Mouse (Mus musculus): Measurements from ENCODE around the gene Ppp2ca.
A peak's percentile ranks its signal among the peaks of the same experiment; 100 is the strongest.

Gene Ppp2ca

DNA sequence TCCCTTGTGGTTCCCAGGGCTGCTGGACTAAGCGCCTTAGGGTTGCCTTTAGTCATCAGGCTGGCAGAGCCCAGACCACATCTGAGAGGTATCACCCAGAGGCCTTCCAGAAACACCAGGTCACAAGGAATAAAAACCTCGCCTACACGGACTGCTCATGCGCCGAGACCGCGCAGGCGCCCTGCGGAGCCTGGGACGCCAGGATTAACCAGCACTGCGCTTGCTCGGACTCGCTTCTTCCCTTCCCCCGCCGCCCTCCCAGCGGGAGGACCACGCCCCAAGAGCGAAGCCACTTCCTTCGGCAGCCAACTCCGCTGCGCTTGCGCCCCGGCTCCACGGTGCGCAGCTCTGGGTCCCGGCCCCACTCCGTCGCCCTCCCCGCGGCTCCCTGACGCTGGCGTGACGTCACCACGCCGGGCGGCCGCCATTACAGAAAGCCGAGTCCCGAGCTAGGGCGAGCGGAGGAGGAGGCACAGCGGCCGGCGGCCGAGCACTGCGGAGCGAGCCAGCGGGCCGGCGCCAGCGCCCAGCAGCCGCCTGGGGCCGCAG, at the start of gene Ppp2ca:
Gene Ppp2ca, plus strand, starts transcription at position 284 of the 549 bp plus-strand sequence.
- DNase-seq: peak; percentile 99

DNA sequence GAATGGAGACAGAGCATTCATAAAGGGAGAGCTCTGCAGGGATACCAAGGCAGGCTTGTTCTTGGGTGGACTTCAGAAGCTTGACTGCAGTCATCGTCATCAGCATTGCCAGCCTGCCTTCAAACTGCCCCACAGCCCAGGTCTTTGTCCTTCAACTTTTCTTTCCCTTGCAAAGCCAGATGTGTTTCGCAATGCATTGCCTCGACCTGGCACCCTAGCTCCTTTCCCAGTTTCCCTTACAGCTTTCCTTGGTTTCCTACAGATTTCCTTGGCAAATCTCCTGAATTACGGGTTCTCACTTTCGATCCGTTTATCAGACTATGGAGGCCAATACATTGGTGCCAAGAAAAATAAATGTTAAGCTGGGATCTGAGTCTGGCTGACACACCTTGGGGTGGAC, 45.1 kb upstream of the Ppp2ca start:
- no peak for DNase-seq

DNA sequence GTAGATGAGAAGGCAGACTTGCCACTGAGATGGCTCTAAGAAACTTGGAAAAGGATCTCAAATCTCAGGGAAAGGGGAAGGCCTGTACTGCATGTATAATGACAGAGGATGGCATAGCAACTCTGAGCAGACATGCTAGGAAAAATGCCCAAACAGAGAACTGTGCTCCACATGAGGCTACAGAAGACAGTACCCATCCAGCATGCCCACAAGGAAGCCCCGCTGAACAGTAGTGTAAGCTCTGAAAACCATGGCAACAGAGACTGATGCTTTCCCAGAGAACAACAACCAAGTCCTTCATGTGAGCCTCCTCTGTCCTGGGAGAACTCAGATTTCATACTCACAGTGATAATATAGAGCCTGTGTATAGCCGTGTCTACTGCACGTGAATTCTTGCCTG, 43.8 kb upstream of the Ppp2ca start:
- DNase-seq: no peak

DNA sequence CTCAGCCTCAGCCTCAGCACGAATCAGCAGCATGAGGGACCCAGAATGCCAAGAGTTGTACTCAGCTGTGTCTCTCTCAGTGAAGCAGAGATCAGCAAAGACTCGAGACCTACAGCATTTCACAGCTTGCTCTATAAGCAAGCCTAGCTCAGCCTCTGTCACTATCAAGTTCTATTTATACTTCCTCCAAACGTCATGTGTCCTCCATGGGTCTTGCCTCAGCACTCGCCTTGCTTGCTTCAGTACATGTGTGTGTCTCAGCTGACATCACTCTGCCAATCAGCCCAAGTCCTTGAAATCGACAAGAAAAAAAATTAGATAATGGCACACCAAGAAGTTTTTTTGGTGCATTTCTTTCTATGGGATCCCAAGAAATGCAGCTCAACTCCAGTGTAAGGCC, 42.3 kb upstream of the Ppp2ca start:
- DNase-seq: no peak

DNA sequence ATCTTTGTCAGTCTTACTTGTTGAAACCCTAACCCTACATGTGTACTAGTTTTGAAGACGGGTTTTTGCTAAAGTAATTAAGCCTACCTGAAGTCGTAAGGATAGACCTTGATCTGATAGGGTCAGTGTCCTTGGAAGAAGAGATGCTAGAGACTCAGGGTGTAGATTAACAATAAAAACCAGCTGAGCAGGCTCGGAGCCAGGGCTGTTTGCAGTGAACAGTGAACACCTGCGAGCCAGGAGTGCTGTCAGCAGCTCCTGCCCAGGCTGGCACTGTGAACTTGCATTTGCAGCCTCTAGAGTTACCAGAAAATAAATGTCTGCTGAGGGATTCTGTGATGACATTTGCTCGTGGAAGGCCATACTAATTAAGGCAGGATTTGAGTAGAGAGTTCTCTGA, 39.5 kb upstream of the Ppp2ca start:
- no peak for DNase-seq

DNA sequence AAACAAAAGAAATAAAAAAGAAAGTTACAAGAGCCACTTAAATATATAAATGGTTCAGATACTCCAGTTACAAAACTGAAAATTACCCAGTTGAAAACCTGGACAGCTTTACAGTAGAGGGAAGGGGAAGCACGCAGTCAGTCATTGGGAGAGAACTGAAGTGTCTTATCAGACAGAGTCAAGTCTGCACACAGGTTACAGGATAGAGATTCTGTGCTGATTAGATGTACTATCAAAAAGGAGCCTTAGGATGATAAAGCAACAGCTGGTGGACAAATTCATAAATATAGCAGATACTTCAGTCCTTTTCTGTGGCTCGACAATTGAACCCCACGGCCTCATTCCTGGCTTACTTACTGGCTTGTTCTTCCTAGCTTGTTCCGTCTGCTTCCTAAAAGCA, 38.2 kb upstream of the Ppp2ca start:
- no peak for DNase-seq

DNA sequence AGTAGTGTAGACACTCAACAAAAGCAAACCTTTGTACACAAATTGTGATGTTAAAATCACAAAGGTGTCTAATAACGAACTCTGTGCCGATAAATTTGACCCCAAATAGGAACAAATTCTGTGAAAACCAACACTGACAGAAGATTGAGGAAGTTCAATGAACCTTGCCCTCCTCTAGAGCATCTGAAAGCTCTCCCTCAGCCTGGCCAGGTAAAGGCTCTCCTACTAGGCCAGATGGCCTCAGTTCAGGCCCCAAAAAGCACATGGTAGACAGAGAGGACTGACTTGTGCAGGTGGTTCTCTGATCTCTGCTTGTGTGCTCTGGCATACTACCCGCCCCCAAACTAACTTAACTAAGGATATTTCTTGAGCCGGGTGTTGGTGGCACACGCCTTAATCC, 36.1 kb upstream of the Ppp2ca start:
- no peak for DNase-seq

DNA sequence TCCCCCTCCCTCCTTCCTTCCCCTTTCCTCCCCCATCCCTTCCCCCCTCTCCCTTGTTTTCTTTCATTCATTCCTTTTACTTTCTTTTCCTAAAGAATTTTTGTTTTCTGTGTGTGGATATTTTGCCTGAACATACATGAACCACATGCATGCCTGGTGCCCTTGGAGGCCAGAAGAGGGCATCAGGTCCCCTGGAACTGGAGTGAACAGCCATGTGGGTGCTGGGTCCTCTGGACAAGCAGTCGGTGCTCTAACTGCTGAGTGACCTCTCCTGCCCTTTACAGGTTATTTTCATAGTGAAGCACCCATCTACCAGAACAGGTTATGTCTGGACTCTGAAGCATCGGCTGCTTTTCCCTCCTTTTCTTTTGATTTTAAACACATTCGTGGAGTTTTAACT, 34.1 kb upstream of the Ppp2ca start:
- no peak for DNase-seq

DNA sequence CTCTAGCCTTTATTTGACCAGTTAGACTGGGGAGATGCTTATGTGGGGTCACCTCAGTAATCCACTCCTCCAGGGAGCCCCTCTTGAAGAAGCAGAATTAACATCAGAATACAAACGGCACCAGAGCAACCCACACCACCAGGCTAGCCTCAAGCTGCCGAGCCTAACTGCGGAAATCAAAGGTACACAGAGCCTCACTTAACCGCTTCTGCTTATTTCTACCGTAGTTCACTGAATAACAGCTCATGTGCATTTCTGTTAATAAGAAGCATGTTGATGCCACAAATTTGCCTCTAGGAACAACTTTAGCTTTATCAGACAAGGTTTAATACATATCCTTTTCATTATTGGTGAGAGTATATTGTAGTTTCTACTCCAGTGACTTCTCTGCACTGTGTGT, 32.6 kb upstream of the Ppp2ca start:
- no peak for DNase-seq

DNA sequence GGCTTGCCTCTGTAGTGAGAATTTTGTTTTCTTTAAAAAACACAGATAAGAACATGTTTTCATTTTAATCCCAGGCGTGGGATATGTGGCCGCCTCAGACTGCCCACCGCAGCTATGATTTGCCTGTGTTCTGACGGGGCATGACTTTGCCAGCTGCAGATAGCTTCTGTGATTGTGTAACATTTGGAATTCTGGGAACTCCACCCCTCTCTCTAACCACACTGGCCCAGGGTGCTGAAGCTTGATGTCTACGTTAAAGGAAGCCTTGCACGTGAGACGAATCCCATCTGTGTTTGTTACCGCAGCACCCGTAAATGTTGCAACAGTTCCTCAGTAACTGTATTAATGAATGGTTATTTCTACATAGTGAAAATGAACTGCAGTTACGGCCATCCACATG, 26.7 kb upstream of the Ppp2ca start:
- DNase-seq: no peak

DNA sequence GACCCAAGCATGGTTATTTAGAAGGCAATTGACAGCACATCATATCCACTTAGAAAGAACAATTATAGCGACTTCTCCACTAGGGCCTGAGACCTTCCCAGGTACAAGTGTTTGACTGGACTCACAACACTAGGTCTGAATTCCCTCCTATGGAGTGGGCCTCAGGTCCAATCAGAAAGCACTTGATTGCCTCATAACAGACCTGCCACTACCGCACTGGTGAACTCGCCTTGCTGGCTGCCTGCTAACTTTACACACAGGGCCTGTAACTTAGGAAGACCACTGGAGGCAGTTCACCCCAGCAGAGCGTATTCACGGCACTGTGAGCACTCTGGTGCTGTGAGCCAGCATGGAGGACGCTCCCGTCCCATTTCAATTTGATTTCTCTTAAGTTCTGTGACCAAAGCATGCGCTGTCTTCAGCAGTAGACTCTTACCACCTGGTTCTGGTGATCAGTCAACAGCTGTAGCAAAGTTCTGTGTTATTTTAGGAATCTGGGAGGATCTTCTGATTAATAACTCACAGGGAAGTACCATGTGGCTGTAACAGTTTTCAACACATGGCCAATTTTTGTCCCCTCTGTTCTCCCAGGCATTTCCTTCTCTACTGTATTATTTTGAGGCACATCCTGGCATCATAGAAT, 24.8 kb upstream of the Ppp2ca start:
- DNase-seq: no peak

DNA sequence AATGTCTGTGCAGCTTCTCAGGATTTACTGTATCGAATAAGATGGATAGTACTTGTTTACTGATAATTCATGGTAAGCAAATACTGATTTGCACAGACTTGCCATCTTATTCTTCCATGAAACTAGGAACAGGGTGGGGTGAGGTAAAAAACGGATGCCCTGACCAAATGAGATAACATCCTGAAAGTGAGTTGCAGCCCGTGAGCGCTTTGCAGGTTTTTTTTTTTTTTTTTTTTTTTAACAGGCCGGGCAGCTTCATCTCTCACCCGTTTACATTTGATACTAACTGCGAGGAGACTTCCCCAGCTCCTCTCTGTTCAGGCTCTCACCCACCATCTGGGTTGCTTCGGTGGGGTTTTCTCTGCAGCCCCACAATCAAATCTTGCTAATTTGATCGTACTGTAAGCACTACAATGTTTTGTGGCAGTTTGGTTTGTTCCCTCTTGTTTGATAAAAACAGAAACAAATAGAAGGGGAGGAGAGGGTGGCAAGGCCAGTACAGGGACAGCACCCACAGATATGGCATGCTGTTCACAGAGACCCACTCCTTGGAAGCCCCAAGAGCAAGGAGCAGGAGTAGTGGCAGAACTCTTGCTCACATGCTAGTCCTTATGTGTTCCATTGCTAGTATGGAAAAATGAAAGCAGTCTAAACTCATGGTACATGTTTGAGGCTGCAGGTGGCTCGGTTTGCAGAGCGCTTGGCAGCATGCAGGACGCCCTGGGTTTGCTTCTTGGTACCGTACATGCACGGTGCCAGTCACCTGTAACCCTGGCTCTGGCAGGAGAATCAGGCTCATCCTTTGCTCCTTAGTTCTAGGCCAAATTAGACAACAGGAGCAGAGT, 23.6 kb upstream of the Ppp2ca start:
- DNase-seq: no peak

DNA sequence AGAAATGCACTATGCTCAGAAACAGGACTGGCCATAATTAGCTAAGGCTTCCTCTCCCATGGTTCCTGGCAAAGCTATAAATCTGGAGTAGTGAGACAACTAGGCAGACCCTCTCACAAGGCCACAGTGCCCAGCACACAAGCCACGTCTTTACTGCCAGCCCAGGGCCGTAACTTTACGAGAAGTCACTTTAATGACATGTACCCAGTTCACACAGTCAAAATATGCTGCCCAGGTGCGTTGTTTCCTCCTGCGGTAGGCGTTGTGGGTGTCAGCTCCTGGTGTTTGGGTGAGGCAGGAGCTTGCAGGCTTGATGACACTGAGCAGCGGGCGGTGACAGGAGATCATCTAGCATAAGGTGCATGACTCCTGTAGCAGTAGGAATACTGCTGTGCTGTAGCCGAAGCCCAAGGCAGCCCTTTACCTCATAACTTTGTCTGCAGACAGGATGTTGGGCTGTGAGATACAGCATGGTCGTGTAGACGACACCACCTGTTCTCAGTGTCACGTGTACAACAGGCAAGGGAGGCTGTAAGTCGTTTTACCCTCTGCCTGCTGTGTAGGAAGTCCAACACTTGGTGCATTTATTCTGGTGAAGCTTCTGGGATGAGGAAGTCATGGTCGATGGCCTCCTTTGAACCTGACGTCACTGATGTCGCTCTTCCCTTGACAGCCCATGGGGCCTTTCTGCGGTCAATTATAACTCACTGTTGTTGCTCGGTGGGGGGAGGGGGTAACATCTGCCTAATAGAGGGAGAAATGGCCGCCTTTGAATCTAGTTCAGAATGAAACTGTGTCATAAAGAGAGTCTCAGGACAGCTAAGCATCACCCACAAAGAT, 22.5 kb upstream of the Ppp2ca start:
- no peak for DNase-seq

DNA sequence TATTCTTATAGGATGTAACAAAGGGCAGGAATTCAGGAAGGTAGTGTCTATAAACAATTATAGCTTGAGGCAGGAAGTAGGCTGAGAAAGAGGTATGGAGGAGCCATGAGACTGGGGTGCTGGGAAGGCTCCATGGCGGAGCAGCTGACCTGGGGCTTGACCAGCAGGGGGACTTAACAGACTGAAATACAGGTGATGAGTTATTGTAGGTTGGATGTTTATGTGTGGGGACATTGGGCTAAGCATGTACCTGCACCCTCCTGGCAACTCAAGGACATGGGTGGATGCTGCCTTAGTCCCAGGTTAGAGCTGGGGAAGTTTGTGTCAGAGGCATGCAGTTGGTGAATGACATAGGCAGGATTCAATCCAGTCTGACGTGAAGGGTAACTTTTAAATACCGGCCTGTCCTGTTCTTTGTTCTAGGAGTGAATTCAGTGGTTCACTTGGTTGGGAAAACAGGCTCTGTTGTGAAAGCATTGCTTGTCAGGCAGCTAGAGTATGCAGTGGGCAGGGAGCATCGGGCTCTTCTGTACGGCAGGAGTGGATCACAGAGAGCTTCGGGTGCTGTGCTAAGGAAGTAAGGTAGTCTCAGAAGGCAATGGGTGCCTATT, 21.6 kb upstream of the Ppp2ca start:
- DNase-seq: no peak

DNA sequence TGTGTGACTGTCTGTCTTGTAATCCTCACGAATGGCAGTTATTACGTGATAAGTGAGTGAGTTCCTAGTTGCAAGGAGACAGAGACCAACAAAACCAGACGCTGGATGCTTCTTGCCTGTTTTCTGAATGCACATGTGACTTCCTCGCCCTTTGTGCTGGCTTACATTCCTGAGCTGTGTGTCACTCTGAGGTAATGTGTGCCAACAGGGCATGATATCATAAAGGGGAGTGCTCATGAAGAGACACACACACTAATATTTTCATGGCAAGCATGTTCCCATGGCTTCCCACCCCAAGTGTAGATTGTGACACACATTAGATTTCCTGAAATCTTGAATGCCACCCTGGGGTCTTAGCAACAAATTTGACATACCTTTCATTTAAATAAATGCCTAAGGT, 20.5 kb upstream of the Ppp2ca start:
- no peak for DNase-seq

DNA sequence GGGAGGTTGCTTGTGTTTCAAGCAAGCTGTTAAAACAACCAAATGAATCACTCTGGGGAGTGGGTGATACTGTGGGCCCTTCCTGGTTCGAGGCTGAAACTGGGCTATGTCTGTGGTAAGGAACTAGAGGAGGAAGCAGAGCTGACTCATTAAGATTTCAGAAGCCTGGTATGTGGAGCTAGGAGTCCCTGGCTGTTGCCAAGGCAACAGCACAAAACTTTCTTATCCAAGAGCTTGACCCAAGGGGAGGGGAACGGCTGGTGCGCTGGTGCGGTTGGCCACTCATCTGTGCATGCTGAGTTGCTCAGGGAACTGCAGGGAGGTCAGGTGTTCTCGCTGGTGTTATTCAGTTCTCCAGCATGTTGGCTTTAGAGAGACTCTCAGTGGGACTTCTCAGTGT, 18.5 kb upstream of the Ppp2ca start:
- DNase-seq: peak; percentile 36

DNA sequence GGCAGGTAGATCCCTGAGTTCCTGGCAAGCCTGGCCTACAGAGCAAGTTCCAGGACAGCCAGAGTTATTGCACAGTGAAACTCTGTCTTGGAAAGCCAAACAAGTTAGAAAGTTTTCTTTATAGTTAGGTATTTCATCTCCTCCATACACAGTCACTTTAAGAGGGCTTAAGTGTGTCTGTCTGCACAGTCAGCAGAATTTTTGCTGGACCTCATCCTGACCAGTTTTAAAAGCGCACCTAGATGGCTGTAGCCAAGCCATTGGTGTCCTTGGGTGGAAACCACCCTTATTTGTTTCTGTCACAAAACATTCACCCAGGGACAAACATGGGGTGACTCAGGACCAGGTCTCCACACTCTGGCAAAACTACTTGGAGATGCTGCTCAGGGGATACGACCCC, 17.8 kb upstream of the Ppp2ca start:
- DNase-seq: no peak

DNA sequence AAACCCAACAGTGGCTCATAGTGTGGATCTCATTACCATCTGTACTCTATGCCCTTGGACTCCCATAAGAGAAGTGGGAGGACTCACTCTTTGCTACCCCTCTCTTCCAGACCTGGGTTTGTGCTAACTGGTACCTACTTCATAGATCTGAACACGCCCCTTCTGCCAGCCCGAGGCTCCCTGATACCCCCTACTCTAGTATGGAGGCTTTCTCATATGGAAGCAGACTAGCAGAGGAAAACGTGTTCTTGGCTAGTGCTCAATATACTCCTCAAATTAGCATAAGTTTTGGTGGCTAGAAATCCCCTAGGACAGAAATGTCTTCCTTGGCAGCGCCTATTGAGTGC, 12.7 kb upstream of the Ppp2ca start:
- DNase-seq: no peak

DNA sequence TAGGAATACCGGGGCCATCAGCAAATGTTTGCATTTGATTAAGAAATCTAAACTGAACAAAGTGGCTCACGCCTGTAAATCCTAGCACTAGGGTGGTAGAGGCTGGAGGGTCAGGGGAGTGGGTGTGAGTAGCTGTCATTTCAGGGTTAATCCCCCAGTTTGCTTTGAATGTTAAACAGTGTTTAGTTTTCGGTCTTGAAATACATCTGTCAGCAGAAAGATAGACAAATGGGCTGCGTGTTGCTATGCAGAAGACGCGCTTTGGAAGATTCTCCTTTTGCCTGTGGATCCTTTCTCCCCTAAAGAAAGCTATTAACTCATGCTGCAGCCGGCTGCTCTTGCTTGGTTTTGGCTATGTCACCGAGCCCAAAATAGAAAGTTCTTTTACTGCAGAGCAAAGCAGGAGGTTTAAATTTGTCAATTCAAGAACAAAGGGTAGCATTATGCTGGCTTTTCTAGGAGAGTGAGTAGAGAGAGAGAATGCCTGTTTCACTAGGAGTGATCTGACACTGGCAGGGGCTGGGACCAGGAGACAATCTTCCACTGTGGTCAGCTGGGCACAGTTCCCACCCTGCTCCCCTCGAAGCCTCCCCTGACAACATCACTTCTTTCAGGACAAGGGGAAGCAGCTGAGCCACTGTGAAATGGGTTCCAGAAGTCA, 12.1 kb upstream of the Ppp2ca start:
- no peak for DNase-seq

DNA sequence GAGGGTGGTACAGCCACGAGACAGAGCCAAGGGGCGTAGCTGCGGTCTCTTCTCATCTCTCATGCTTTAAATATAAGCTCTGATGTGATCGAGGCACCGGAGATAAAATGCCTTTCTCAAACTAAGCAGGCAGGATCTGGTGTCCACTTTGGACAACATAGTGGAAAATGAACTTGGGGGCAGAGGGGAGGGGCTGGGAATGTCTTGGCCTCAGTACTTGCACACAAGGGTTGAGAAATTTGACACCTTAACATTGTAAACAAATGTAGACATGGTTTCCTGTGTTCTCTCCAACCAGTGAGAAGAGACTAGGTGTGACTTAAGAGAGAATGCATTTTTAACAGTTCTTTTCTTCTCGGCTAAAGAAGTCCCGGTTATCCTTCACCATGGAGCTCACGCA, 9.2 kb upstream of the Ppp2ca start:
- DNase-seq: no peak

DNA sequence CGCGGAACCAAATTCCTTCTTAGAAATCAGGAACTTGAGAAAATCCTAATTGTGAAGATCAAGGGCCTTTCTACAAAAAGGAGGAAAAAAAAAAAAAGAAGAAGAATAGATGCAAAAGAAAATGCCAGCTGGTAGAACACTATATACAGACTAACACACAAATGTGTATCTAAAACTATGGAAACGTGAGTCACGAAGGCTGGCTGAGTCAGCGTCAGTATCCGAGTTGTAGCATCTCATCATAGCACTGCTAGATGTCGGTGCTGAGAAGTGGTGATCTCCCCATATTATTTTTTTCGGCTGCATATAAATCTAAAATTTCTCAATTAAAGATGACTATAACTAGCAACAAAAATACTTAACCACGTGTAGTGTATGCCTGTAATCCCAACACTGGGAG, 7.2 kb upstream of the Ppp2ca start:
- DNase-seq: no peak

DNA sequence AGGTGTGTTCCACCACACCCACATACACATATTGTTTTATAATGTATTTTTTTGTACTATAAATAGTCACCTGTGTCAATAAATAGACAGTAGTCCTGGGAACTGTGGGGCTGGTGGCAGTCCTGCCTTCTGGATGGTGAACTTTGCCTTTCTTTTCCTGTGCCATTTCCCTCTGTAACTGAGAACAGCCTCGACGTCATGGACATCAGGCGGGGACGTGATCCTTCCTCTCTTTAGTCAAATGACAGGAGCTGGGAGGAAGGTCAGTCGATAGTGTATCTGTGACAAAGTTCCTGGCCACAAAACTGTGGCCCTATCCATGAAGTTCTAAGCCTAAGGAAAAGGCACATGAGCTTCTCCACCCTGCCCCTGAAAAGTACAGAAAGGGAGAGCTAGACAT, 3.9 kb upstream of the Ppp2ca start:
- no peak for DNase-seq

DNA sequence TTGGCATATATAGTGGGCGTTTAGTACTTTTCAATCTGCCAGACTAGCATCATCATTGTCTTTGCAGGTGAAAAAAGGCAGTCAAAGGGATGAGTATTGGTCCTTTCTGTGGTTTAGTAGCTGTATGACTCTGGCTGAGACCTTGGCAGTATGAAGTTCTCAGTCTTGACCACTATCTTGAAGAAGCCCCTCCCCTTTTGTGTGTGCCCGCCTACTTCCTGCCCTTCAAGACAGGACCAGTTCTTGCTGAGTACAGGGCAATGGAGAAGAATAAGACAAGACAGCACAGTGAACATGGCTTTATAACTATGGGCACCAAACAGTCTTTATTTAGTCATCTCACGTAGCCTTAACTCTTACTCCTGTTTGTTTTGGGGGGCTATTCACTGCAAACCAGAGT, 1.5 kb upstream of the Ppp2ca start:
- no peak for DNase-seq

Data from kidney, adult 11 months (tissue).